Mouse (Mus musculus): ENCODE measurements around the gene Rnase11.
"Not testable (repeated sequence)": the region's sequence is repeated elsewhere in the genome, so short reads cannot be mapped to it uniquely, and the experiment has no call there.

Rnase11 gene

DNA sequence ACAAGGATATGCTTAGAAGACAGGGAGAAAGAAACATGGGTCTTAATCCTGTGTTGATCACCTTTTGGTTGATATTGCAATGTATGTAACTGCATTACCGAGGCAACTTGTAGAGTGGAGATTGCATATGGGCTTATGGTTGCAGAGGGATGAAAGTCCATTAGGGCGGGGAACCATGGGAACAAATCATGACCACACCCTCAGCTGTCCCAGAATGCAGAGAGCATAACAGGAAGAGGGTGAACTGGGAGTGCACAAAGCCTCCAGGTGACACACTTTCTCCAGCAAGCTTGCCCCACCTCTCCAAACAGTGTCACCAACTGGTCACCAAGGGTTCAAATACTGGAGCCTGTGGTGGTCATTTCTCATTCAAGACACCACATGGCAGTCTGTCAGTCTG is 31.1 kb upstream of the Rnase11 start:
- DNase-seq (ENCODE audit: low spot score in 2 of 2): no peak

DNA sequence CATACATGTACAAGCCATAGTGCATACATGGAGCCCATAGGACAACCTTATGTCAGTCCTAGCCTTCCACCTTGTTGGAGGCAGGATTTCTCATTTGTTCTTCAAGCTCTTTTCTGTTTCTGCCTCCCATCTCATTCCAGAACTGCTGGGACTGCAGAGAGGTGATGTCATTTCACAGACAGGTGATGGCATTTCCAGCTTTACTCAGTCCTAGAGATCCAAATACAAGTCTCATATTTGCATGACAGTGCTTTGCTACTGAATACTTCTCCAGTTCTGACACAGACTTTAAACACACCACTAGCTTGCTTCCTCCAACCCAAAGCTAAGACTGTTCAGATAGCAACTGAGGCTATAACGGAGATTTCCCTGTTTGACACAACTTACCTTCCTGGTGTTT is 29.2 kb upstream of the Rnase11 start:
- DNase-seq (ENCODE audit: low spot score in 2 of 2): no peak

DNA sequence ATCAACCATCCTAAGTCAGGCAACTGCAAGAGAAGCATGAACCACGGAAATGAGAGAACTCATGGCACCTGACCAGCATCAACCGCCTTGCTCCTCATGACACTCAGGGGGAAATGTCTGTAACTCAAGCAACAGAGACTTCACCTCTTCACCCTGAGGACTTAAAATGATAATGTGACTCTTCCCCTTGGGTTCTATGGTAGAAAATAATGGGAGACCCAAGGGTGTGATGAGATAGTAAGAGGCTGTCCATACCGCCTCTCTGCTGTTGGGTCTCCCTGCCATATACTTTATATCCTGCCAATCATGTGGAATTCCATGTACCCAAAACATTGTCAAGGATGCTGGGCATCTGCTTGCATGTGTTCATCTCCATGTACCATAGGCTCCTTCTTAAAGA is 24.4 kb upstream of the Rnase11 start, which contains the start of gene Olfr750:
Gene Olfr750 (minus strand): TSS at position 101 of the 400 bp plus-strand sequence.
- no peak for DNase-seq (ENCODE audit: low spot score in 2 of 2)

- no peak for DNase-seq (ENCODE audit: low spot score in 2 of 2)
These were observed 19.7 kb upstream of the Rnase11 start for GRCm38 (mm10) chr14:51069617-51070016.

GRCm38 (mm10) chr14:51068956-51069355 is 19.0 kb upstream of the Rnase11 start:
- no peak for DNase-seq (ENCODE audit: low spot score in 2 of 2)

GRCm38 (mm10) chr14:51060761-51061160 is 10.8 kb upstream of the Rnase11 start:
- DNase-seq (ENCODE audit: low spot score in 2 of 2): no peak

DNA sequence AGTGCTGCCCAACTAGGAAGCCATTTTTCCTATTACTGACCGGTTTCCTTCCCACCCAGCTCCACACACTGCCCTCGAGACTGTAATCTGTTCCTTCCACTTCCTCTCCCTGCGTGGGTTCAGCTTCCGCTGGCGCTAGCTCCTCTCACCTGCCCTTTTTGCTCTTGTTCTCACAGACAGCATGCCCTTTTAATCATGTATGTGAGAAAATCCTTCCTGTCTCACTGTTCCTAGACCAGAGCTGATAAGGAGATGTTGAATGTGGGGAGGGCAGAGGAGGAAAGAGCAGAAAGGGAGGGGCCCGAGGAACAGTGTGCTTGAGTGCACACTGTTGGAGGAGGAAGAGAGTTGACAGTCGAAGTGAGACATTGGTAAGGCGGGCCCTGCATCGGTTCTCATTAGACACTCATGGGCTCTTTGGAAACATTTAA is 7.5 kb upstream of the Rnase11 start, which contains the start of gene Rnase12:
Gene Rnase12 (minus strand): TSS at position 261 of the 431 bp plus-strand sequence.
- DNase-seq (ENCODE audit: low spot score in 2 of 2): no peak

- no peak for DNase-seq (ENCODE audit: low spot score in 2 of 2)
These were observed 4.6 kb upstream of the Rnase11 start for GRCm38 (mm10) chr14:51054243-51055237.

- DNase-seq (ENCODE audit: low spot score in 2 of 2): no peak
These were observed 3.2 kb upstream of the Rnase11 start for GRCm38 (mm10) chr14:51053176-51053575.

DNA sequence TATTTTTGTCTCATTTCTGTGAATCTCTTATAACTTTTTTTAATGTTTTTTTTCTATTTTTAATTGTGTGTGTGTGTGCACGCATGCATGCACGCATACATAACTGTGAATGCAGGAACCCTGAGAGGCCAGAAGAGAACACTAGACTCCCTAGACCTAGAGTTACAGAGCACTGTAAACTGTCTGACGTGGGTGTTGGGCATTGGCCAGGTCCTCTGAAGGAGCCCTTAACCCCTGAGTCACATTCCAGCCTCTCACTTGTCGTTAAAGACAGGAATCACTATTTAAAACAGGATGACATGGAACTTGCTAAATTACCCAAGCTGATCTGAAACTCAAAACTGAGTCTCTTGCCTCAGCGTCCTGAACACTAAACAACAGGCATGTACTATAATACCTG is 2.0 kb upstream of the Rnase11 start:
- DNase-seq (ENCODE audit: low spot score in 2 of 2): no peak

DNA sequence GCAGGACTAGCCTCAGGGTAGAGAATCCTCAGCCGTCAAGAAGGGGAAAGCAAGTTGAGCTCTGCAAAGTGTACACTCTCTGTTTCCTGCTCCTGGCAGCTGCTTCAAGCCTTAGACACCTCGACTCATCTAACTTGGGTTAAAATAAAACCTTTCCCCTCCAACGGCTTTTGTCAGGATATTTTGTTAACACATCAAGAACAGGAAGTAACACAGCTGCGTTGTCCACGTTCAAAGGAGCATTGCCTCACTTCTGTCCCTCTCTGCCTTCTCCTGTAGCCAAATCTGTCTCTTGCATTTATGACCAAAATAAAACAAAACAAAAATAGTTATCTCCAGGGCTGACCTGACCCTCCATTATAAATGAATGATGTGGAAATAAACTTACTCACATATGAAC is 2.1 kb downstream of the Rnase11 start:
- DNase-seq (ENCODE audit: low spot score in 2 of 2): no peak

GRCm38 (mm10) chr14:51041769-51042168 is 8.2 kb downstream of the Rnase11 start, which contains the start of gene Rnase9:
TSS of gene Rnase9 (minus strand) at chr14:51041869.
- DNase-seq (ENCODE audit: low spot score in 2 of 2): no peak

- DNase-seq (ENCODE audit: low spot score in 2 of 2): no peak
These were observed 13.7 kb downstream of the Rnase11 start for GRCm38 (mm10) chr14:51036214-51036613.

- DNase-seq (ENCODE audit: low spot score in 2 of 2): no peak
These were observed 14.8 kb downstream of the Rnase11 start for GRCm38 (mm10) chr14:51035206-51035605.

DNA sequence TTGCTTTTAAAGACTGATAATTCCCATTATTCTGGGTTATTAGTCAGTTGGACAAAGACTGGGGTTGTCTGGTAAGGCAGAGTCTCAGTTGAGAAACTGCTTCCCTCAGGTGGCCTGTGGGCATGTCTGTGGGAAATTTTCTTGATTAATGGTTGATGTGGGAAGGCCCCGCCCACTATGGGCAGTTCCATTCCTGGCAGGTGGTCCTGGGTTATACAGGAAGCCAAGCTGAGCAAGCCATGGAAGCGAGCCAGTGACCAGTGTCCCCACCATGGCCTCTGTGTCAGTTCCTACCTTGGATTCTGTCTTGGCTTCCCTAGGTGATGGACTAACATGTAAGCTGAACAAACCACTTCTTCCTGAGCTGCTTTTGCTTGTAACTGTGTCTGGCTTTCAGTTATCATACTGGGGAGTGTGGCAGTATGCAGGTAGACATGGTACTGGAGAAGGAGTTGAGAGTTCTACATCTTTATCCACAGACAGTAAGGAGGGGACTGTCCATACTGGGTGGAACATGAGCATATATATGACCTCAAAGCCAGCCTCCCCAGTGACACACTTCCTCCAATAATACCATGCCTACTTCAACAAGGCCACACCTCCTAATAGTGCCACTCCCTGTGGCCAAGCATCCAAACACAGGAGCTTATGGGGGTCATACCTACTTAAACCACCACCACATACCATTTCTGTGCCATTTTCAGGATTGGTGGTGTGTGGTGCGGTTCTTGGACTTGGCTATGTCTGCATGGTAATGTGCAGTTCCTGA is 22.4 kb downstream of the Rnase11 start:
- DNase-seq (ENCODE audit: low spot score in 2 of 2): no peak

- peak; percentile 21 to 34 for DNase-seq (ENCODE audit: low spot score in 2 of 2)
These were observed 23.4 kb downstream of the Rnase11 start for GRCm38 (mm10) chr14:51026391-51027133.

- no peak for DNase-seq (ENCODE audit: low spot score in 2 of 2)
These were observed 25.1 kb downstream of the Rnase11 start for GRCm38 (mm10) chr14:51024820-51025219.

DNA sequence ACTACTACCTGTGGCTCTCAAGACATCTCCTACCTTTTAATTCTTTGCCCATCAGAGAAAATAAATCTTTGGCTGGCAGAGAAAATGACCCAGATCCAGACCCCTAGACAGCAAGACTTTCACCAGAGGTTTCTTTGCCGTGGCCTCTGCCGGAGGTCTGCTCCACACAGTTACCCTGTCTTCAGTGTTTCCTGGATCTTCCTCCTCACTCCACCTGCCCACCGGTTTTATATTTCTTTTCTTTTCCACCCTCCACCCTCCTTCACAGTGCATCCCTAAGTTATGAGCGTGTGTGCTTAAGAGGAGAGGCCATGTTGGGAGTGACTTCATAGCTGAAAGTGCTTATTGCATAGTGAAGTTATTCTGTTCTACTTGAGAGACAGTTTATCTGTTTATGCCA is 26.5 kb downstream of the Rnase11 start:
- no peak for DNase-seq (ENCODE audit: low spot score in 2 of 2)

- DNase-seq (ENCODE audit: low spot score in 2 of 2): no peak
These were observed 32.7 kb downstream of the Rnase11 start for GRCm38 (mm10) chr14:51017256-51017655.

DNA sequence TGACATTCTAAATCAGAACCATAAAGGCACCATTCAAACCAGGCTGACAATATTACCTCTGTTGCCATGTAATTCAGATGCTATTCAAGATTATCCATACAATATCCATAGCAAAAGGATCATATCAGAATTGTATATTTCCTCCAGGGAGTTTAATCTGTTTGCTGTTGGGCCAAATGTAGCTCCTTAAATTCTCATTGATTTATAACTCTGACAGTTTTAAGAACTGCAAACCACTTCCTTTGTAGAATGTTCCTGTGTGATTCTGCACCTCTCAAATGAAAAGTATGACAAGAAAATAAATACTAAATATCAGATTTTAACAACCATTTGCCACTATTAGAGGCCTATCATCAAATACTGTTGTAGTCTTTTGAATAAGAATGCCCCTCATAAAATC is 34.2 kb downstream of the Rnase11 start:
- no peak for DNase-seq (ENCODE audit: low spot score in 2 of 2)

DNA sequence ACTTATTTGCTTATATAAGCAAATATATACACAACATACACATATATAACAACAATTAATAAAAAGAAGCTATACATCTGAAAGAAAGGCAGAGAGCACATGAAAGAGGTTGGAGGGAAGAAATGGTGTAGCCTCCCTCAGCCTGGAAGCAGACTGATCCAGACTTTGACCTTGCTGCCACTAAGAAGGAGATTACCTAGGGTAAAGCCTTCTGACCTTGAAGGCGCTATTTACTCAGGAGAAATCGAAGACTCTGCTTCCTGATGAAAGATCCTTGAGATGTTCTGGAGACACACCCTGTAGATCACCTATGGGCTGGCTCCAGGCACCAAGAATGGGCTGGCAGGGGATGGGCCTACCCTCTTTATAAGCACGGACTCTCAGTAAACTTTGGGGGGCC is 35.2 kb downstream of the Rnase11 start:
- not testable (repeated sequence) for DNase-seq (ENCODE audit: low spot score in 2 of 2)

DNA sequence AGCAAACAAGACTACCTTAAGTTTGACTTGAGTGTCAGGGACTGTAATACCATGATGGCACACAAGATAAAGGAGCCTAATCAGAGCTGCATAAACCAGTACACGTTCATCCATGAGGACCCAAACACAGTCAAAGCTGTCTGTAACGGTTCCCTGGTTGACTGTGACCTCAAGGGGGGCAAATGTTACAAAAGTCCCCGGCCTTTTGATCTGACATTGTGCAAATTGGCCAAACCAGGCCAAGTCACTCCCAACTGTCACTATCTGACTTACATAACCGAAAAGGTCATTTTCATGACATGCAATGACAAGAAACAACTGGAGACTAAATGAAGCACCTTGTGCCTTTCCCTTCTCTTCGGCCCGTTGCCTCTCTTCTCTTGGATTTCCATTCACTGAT is 40.4 kb downstream of the Rnase11 start:
- no peak for DNase-seq (ENCODE audit: low spot score in 2 of 2)
